Mouse (Mus musculus): Measurements from ENCODE around the gene Gm10638. TPM values are rescaled to one million over a fixed set of nuclear protein-coding genes. Genes with fewer than 3 reads are reported as not detected.

Gene Gm10638
- not detected for total RNA-seq (2023)

GRCm38 (mm10) chr8:86745221-86745934 is at the start of gene Gm10638, which contains the start of gene Siah1a:
Gene Gm10638, plus strand, starts transcription at chr8:86745699.
Gene Siah1a, minus strand, starts transcription at chr8:86745934.

Other genes starting within 250 kb of the Gm10638 start
- gene Abcc12, start 165.0 kb upstream of the Gm10638 start, total RNA-seq (2023): not detected
- gene Lonp2, start 121.7 kb upstream of the Gm10638 start, total RNA-seq (2023): 10 to 100 TPM; 55.3 to 55.5 TPM
- 10 to 100 TPM; 12.2 to 13.8 TPM for gene Siah1a, start 235 bp downstream of the Gm10638 start, total RNA-seq (2023)
- gene N4bp1, start 139.6 kb downstream of the Gm10638 start, total RNA-seq (2023): 10 to 100 TPM; 61.1 to 62.1 TPM